Mouse (Mus musculus) bone marrow macrophage, adult 2 months (primary cell): ENCODE results near the gene Tpst1.

ENCODE experiments used
- CTCF ChIP-seq: IDR thresholded peaks from 2 replicates; pipeline ENCODE4 v1.5.1; 2012; ENCODE audit warnings: low read depth, mild to moderate bottlenecking, low read length, moderate library complexity
- POLR2A ChIP-seq: IDR thresholded peaks from 2 replicates; pipeline ENCODE4 v1.6.1; 2012; ENCODE audit warnings: mild to moderate bottlenecking, low read depth, low read length, borderline replicate concordance

GRCm38 (mm10) chr5:130031410-130032390 is 41.4 kb upstream of the Tpst1 start:
- TF ChIP-seq CTCF = no peak
- no peak for TF ChIP-seq POLR2A
